Mouse (Mus musculus): ENCODE data around the gene Serpinb6b. TPM values are rescaled to one million over a fixed set of nuclear protein-coding genes. Genes with fewer than 3 reads are reported as not detected.
"Not testable (repeated sequence)": the region's sequence is repeated elsewhere in the genome, so short reads cannot be mapped to it uniquely, and the experiment has no call there.

The Serpinb6b gene
- polyA plus RNA-seq, 1 experiment, result 6.1 TPM

- Histone ChIP-seq H3K27ac (ENCODE audit: insufficient read depth, low read length) (no peak overlapping the region), H3K4me1 (ENCODE audit: control insufficient read depth, insufficient read depth, low read length) (no peaks in the 10 kb centered on the region), H3K9me3 (replicated peaks; ENCODE audit: control insufficient read depth, insufficient read depth, low read length, poor library complexity, severe bottlenecking) (no peaks in the 10 kb centered on the region; the same call in 1 of the 2 replicates), H3K36me3 (ENCODE audit: control insufficient read depth, insufficient read depth, low read length, poor library complexity, severe bottlenecking) (no peaks in the 10 kb centered on the region), H3K9ac (ENCODE audit: low read depth, poor library complexity, severe bottlenecking) (no peak overlapping the region), H3K4me3 (ENCODE audit: low read depth, low read length) (no peak overlapping the region), H3K27me3 (ENCODE audit: control insufficient read depth, insufficient read depth, low read length, poor library complexity, severe bottlenecking) (no peaks in the 10 kb centered on the region)
- TF ChIP-seq CTCF (IDR thresholded peaks at IDR 0.05; ENCODE audit: low read depth, low read length), result no peak
Observed at GRCm38 (mm10) chr13:32929107-32929750, 35.8 kb upstream of the Serpinb6b start.

- H3K27ac ChIP-seq (ENCODE audit: insufficient read depth, low read length), result no peak overlapping the region
- no peaks in the 10 kb centered on the region for H3K4me1 ChIP-seq (ENCODE audit: control insufficient read depth, insufficient read depth, low read length)
- TF ChIP-seq CTCF (IDR thresholded peaks at IDR 0.05; ENCODE audit: low read depth, low read length), result no peak
- TF ChIP-seq EP300 (IDR thresholded peaks at IDR 0.05; ENCODE audit: insufficient read depth, low read depth, low read length), result no peak
- no peak for TF ChIP-seq POLR2A (IDR thresholded peaks at IDR 0.05; ENCODE audit: insufficient read depth, low read length)
- H3K9me3 ChIP-seq (replicated peaks; ENCODE audit: control insufficient read depth, insufficient read depth, low read length, poor library complexity, severe bottlenecking), result no peaks in the 10 kb centered on the region
- no peak overlapping the region for H3K9ac ChIP-seq (ENCODE audit: low read depth, poor library complexity, severe bottlenecking)
- H3K4me3 ChIP-seq (ENCODE audit: low read depth, low read length), result no peak overlapping the region
- no peaks in the 10 kb centered on the region for H3K27me3 ChIP-seq (ENCODE audit: control insufficient read depth, insufficient read depth, low read length, poor library complexity, severe bottlenecking)
- H3K36me3 ChIP-seq (ENCODE audit: control insufficient read depth, insufficient read depth, low read length, poor library complexity, severe bottlenecking), result no peaks in the 10 kb centered on the region
Observed at GRCm38 (mm10) chr13:32934706-32935381, 30.2 kb upstream of the Serpinb6b start.

DNA sequence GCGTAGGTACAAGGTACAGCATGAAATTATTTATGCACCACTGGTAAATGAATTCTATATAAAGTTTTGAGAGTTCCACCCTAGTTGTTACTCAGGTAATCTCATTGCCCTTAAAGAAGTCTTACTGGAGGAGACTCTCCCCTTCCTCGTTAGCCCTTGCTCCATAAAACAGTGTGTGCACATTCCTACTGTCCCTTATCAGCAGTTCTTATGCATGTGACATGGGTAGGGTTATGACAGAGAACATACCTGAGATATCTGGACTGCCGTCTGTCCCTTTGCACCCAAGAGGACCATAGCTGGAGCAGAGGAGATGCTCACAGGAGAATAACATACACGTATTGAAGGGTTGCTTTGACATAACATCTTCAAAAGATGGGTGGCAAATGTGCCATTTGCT, 26.7 kb upstream of the Serpinb6b start:
- not testable (repeated sequence) for H3K4me1 ChIP-seq (ENCODE audit: control insufficient read depth, insufficient read depth, low read length); H3K9ac ChIP-seq (ENCODE audit: low read depth, poor library complexity, severe bottlenecking); H3K4me3 ChIP-seq (ENCODE audit: low read depth, low read length); H3K27ac ChIP-seq (ENCODE audit: insufficient read depth, low read length); H3K36me3 ChIP-seq (ENCODE audit: control insufficient read depth, insufficient read depth, low read length, poor library complexity, severe bottlenecking); H3K27me3 ChIP-seq (ENCODE audit: control insufficient read depth, insufficient read depth, low read length, poor library complexity, severe bottlenecking); H3K9me3 ChIP-seq (replicated peaks; ENCODE audit: control insufficient read depth, insufficient read depth, low read length, poor library complexity, severe bottlenecking)

GRCm38 (mm10) chr13:32939191-32939590, 25.8 kb upstream of the Serpinb6b start:
- not testable (repeated sequence) for H3K27me3 ChIP-seq (ENCODE audit: control insufficient read depth, insufficient read depth, low read length, poor library complexity, severe bottlenecking); H3K36me3 ChIP-seq (ENCODE audit: control insufficient read depth, insufficient read depth, low read length, poor library complexity, severe bottlenecking); H3K9me3 ChIP-seq (replicated peaks; ENCODE audit: control insufficient read depth, insufficient read depth, low read length, poor library complexity, severe bottlenecking); H3K27ac ChIP-seq (ENCODE audit: insufficient read depth, low read length); H3K9ac ChIP-seq (ENCODE audit: low read depth, poor library complexity, severe bottlenecking); H3K4me3 ChIP-seq (ENCODE audit: low read depth, low read length); H3K4me1 ChIP-seq (ENCODE audit: control insufficient read depth, insufficient read depth, low read length)

GRCm38 (mm10) chr13:32956537-32956936, 8.5 kb upstream of the Serpinb6b start:
- no peaks in the 10 kb centered on the region for H3K27me3 ChIP-seq (ENCODE audit: control insufficient read depth, insufficient read depth, low read length, poor library complexity, severe bottlenecking)
- no peaks in the 10 kb centered on the region for H3K36me3 ChIP-seq (ENCODE audit: control insufficient read depth, insufficient read depth, low read length, poor library complexity, severe bottlenecking)
- peaks cover 11% of the 10 kb centered on the region for H3K9me3 ChIP-seq (replicated peaks; ENCODE audit: control insufficient read depth, insufficient read depth, low read length, poor library complexity, severe bottlenecking)
- TF ChIP-seq CTCF (IDR thresholded peaks at IDR 0.05; ENCODE audit: low read depth, low read length) (no peak), POLR2A (IDR thresholded peaks at IDR 0.05; ENCODE audit: insufficient read depth, low read length) (no peak)
- no peaks in the 10 kb centered on the region for H3K4me1 ChIP-seq (ENCODE audit: control insufficient read depth, insufficient read depth, low read length)
- H3K27ac ChIP-seq (ENCODE audit: insufficient read depth, low read length), result no peak overlapping the region
- no peak overlapping the region for H3K9ac ChIP-seq (ENCODE audit: low read depth, poor library complexity, severe bottlenecking)
- no peak overlapping the region for H3K4me3 ChIP-seq (ENCODE audit: low read depth, low read length)

DNA sequence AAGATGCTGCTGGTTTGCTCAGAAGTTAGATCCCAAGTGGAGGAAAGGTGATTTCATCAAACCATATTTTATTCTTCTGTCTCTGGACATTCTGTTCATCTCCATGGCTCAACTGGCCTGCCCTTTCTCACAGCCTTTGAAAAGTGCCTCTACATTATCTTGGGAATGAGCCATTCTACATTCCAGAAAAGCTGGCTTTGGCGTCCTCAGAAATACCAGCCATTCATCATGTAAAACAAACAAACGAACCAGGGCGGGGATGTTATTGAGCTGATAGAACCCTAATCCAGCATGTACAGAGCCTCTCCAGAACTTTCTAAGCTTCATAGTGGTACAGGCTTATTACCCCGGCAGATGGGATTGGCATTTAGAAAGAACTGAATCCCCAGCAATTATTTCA, 7.1 kb upstream of the Serpinb6b start:
- Histone ChIP-seq H3K27me3 (ENCODE audit: control insufficient read depth, insufficient read depth, low read length, poor library complexity, severe bottlenecking) (no peaks in the 10 kb centered on the region), H3K9me3 (replicated peaks; ENCODE audit: control insufficient read depth, insufficient read depth, low read length, poor library complexity, severe bottlenecking) (peaks cover 11% of the 10 kb centered on the region), H3K4me3 (ENCODE audit: low read depth, low read length) (no peak overlapping the region), H3K4me1 (ENCODE audit: control insufficient read depth, insufficient read depth, low read length) (no peaks in the 10 kb centered on the region), H3K9ac (ENCODE audit: low read depth, poor library complexity, severe bottlenecking) (no peak overlapping the region), H3K36me3 (ENCODE audit: control insufficient read depth, insufficient read depth, low read length, poor library complexity, severe bottlenecking) (no peaks in the 10 kb centered on the region), H3K27ac (ENCODE audit: insufficient read depth, low read length) (no peak overlapping the region)
- TF ChIP-seq EP300 (IDR thresholded peaks at IDR 0.05; ENCODE audit: insufficient read depth, low read depth, low read length) (no peak), CTCF (IDR thresholded peaks at IDR 0.05; ENCODE audit: low read depth, low read length) (no peak), POLR2A (IDR thresholded peaks at IDR 0.05; ENCODE audit: insufficient read depth, low read length) (no peak)

- not testable (repeated sequence) for H3K36me3 ChIP-seq (ENCODE audit: control insufficient read depth, insufficient read depth, low read length, poor library complexity, severe bottlenecking)
Observed at GRCm38 (mm10) chr13:32958521-32958920, 6.5 kb upstream of the Serpinb6b start.

More at GRCm38 (mm10) chr13:32958521-32958920, 6.5 kb upstream of the Serpinb6b start:
- H3K4me3 ChIP-seq (ENCODE audit: low read depth, low read length); H3K27me3 ChIP-seq (ENCODE audit: control insufficient read depth, insufficient read depth, low read length, poor library complexity, severe bottlenecking); H3K27ac ChIP-seq (ENCODE audit: insufficient read depth, low read length); H3K4me1 ChIP-seq (ENCODE audit: control insufficient read depth, insufficient read depth, low read length); H3K9ac ChIP-seq (ENCODE audit: low read depth, poor library complexity, severe bottlenecking): not testable (repeated sequence)
- H3K9me3 ChIP-seq (replicated peaks; ENCODE audit: control insufficient read depth, insufficient read depth, low read length, poor library complexity, severe bottlenecking), result peaks cover 11% of the 10 kb centered on the region

All from ES-Bruce4 (cell line).